Mouse (Mus musculus): Measurements from ENCODE around the gene Dnmt3a.

- TF ChIP-seq MAFK (IDR thresholded peaks at IDR 0.05; ENCODE audit: borderline replicate concordance, low read depth, low read length) (no peak), GATA1 (IDR thresholded peaks at IDR 0.05; ENCODE audit: low read depth, low read length) (no peak), CHD2 (IDR thresholded peaks at IDR 0.05; ENCODE audit: low read length) (no peak)
Observed at GRCm38 (mm10) chr12:3855762-3856501, 50.1 kb downstream of the Dnmt3a start.

All from MEL (cell line).